Mouse (Mus musculus) cerebellum, postnatal 4 days (tissue): Measurements from ENCODE around the gene Polr3h.

Source experiments
- DNase-seq, 2 experiments: peaks; one replicate each; pipeline ENCODE4 v3.0.0; 2022; ENCODE audit warnings: low spot score in 2 of 2, mixed read lengths in 1 of 2

Gene Polr3h

DNA sequence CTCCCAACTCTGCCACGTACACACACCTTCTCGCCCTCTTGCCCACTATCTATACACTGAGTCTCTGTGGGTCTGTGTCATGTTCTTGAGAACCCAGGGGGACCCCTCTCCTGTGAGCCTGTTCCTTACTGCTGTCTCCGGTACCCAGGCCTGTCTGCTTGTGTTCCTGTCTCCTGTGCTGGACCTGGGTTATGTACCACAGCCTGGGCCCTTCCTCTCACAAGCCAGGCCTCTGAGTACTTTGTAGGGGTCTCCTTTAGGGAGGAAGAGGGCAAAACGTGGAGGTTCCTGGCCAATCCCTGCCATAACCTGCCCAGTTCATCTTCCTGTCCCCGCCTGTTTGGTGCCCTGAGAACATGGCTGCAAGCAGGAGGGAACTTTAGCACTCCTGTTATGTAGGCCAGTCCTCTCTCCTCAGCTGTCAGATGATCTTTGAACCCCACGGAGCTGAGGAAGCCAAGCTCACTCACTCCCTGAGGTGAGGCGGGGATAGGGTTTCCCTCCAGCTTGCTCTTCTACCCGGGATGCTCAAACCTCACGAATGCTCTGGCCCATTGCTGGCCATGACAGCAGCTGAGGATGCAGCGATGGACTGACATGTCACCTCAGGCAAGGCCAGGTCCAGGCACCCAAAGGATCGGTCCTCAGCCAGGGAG lies 23.6 kb upstream of the Polr3h start:
- DNase-seq = no peak

DNA sequence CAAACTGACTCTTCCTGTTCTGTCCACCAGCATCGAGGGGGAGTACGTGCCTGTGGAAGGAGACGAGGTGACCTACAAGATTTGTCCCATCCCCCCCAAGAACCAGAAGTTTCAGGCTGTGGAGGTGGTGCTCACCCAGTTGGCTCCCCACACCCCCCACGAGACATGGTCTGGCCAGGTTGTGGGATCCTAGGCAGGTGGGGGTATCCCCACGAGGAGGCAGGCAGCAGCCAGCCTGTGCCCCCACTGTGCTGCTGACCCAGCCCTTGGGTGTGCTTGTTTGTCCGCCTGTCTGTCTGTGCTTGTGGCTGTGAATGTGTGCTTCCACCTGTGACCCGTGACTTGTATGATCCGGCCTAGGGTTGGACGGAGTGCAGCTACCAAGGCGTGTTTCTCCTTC lies 23.0 kb upstream of the Polr3h start:
- DNase-seq = no peak

DNA sequence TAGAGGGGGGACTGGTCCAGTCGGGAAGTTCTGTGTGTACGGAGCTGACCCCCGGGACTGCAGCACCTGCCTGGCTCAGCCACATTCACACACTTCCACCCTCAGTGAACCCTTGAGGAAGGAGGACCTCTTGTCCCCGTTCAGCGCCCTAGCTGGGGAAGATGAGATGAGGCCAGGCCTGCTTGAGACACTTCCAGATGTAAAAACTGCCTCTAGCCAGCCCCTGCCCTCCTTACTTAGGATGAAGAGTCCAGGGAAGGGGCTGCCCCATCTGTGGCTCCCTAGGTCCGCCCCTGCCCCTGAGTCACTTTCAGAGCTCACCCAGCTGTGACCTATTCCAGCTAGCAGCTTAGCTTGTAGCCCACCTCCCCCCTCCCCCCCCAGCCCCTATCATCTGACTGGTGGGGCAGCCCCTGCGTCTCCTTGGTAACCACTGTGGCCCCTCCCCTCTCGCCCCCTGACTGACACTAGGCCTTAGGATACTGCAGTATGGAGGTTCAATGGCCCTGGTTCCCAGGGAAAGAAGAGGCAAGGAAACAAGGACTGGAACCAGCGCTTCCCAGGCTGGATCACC lies 17.2 kb upstream of the Polr3h start:
- no peak for DNase-seq

DNA sequence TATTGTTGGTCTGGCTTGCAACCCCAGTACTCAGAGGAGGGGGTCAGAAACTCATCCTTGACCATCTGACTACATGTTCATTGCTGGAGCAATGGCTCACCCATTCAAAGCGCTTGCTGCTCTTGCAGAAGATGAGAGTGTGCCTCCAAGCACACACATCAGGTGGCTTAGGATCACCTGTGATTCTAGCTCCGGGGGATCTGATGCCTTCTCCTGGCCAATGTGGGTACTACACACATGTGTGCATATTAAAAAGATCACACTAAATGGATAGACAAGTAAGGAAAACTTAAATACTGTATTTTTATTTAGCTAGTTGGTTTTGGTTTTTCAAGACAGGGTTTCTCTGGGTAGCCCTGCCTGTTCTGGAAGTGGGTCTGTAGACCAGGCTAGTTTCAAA lies 15.0 kb upstream of the Polr3h start:
- no peak for DNase-seq

DNA sequence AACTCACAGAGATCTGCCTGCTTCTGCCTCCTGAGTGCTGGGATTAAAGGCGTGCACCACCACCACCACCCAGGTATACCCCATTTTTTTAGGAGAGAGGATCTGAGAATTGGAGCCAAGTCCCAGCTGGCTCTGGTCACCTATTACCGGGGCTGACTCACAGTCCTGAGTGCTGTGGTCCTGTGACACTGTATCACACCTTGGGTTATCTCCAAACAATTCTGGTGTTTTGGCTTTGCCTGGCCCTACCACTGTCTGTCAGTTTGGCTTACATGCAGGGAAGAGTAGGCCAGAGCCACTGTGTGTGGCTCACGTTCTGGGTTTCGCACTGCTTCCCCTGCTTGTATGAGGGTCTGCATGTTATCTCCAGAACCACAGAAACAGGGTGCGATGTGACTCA lies 14.2 kb upstream of the Polr3h start:
- no peak for DNase-seq

DNA sequence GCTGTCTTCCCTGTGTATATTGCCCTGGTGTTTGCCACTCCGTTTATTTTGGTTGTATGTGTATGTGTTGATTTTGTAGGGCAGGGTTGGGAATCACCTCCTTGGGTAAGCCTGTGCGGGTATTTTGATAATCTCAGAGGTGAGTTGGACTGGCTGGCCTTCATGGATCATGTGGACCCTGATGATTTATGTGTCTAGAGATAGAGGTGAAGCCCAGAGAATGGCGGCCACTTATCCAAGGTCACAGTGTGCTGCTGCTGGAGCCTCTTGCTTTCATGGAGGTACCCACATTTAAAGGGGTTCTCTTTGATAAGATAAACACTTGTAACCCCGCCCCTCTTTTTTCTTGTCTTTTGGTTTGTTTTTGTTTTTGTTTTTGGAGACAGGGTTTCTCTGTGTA lies 13.7 kb upstream of the Polr3h start:
- no peak for DNase-seq

DNA sequence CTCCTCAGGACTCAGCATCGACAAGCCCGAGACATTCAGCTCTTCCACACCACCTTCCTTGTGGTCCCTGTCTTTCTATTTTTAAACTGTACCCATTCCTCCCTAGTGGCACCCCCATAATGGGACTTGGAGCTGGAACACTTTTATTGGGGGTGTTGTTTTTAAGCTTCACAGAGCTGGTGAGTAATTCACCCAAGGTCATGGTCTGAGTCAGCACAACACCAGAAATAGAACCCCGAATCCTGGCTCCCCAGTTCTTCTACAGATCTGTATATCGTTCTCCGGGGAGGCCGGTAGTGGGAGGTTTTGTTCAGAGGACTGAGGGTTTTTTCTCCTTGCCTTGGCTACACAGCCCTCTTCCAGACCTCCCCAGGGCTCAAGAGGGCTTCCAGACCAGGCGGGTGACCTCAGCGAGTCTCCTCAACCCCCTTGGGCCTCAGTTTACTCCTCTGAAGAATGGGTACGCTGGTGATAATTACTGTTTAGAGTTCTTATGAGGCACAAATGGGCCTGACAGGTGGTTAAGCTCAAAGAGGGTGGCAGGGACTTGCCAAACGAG lies 13.2 kb upstream of the Polr3h start:
- DNase-seq = no peak

DNA sequence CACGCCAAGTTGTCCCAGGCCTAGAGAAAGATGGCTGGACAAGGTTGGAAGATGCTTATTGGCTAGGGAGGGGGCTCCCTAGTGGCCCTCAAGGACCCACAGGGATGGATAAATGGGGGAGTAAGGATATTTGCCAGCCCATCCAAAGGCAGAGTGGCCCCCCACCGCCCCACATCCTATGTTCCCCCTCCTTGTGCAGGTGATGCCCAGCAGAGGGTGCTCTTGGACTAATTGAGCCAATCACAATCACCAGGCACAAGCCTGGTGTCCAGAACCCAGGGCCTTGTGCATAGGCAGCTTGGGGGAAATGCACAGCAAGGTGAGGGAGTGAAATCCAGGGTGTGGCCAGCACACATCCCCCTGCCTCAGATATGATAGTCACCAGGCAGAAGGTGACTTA lies 12.2 kb upstream of the Polr3h start:
- DNase-seq = peak in 1 of 2 experiments; percentile 55

DNA sequence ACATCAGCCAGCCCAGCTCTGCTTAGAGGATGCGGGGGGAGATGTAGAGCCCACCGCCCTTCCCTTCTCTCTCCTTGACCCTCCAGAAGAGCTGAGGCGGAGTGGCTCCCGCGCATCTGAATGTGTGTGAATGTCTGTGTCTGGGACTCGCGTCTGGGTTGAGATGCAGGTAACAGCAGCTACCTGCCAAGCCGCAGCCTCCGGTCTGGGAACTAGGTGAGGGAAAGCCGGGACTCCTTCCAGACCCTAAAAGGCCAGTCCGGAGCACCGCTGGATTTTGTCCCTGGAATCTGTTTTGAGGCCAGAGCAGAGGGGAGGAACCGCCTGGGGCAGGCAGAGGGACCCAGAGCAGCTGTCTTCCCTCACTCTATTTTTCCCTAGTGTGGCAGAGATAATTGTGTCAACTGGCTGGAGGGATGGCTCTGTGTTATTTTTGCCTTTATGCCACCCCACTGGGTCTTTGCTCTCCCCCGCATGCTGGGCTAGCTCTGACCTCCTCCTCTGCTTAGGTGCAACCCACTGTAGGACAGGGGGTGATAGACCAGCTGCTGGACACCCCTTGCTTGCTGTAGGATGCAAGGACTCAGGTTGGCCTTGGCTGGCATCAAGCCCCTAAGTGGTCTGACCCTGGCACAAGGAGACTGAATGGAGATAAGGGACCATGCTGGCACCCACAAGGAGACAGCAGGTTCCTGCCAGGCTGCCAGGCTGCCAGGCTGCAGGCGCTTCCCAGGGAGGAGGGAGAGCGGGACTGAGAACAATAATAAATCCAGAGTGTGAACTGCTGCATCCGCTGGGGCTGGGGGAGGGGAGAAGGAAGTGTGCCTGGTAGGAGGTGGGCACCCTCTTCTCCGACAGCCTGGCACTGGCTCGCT lies 11.3 kb upstream of the Polr3h start:
- peak in 1 of 2 experiments; percentile 45 for DNase-seq

DNA sequence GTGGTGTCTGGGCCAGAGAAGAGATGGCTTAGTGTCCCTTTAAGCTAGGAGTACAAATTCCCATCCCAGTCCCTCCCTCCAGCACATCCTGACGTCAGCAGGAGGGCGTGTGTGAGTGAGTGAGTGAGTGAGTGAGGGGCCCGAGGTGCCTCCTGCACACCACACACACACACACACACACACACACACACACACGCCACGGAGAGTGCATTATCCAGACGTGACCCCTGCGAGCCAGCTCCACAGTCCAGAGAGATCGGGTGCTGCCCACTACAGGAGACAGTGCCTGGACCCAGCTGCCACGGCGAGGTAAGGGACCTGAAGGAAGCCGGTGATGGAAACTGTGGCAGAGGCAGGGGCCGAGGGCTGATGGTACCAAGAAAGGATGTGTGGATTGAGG lies 10.6 kb upstream of the Polr3h start, which contains the start of gene Csdc2:
TSS of gene Csdc2 (plus strand) at position 81 of the 400 bp plus-strand sequence.
- peak in 1 of 2 experiments; percentile 56 for DNase-seq

DNA sequence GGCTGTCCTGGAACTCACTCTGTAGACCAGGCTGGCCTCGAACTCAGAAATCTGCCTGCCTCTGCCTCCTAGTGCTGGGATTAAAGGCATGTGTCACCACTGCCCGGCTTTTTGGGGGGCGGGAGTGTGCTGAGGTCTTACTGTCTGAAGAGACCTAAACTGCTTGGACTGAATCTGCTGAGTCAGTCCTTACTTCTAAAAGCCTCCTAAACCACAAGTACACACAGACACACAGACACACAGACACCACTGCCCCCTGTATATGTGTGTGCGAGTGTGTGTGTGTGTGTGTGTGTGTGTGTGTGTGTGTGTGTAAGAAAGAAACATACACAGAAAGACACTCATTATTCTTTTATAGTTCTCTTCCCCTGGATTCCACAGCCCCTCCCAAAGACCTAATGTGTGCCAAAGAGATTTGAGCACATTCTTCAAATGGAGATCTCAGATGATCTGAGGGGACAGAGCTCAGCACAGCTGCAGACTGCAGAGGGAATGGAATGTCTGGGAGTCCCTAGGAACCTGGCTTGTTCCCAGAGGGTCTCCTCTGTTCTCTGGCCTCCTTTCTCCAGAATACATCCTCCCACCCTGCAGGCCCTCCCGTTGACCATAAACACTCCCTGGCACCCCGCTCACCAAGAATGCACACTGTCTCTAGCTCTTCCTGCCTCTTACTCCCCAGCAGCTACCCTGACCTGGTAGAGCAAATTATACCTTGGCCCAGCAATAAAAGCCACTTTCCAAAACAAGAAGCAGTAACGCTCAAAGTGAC lies 10.0 kb upstream of the Polr3h start:
- no peak for DNase-seq

DNA sequence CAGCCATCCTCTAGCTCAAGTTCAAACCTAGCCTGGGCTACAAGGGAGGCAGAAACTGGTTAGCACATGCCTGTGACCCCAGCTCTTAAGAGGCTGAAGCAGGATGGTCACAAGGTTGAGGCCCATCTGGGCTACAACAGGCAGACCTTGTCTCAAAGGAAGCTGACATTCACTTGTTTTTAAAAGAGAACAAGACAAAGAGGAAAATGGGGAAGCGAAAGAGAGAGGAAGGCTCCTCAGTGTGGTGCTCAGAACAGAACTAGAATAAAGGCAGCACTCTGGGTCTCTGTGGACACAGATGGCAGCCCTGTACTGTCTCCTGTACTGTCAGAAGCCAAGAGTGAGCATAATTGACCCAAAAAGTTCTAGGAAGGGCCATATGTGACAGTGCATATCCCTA lies 7.9 kb upstream of the Polr3h start:
- no peak for DNase-seq

DNA sequence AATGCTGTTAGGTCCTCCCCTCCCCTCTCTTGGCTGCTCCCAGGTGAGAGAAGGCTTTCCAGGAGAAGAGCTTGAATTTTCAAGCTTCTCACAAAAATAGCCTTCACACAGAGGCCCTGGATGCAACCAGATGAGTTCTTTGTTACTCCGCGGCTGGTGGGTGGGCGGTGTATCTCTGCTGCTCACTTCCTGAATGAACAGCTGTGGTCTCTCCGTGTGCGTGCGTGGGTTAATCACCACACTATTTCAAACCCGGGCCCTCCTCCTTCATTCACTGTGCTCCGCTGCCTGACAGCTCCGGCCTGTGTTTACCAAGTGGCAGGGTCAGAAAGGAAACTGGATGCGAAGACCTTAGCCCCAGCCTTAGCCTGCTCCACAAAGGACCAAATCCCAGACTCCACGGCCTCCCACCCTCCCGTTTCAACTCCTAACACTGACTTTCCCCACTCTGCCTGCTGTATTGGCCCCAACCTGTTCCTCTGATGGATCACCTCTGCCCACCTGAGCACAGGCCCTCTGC lies 7.0 kb upstream of the Polr3h start:
- no peak for DNase-seq

DNA sequence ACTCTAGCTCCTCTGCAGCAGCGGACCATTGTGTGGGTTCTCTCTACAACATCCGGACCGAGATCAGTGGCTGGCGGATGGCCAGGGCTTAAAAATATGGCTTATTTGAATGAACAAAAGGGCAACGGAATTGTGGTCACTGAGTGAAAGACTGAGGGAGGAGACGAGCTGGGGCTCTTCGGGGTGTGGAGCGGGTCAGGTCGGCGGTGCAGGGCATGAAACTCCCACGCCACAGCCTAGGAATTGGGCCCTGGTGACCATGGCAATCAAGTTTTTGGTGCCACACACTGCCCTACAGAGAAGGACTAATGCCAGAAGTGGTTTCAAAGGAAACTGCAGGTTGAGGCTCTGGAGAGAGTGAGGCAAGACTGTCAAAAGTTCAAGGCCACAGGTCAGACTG lies 2.2 kb upstream of the Polr3h start:
- no peak for DNase-seq

DNA sequence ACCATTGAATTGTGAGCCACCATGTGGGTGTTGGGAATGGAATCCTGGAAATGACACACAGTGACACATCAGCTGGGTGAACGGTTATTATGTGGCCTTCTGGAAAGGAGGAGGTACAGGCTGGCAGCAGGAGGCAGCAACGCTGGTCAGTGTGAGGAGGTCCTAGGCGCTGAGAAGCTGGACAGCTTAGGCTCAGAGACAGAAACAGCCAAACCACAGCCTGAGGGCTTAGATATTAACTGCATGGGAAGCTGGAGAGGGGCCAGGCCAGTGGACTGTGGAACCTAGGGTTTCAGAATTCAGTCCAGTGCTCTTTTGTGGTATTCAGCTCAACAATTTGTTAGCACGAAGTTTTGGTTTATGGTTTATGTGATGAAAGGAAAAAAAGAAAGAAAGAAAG lies 1.7 kb upstream of the Polr3h start:
- DNase-seq = no peak

DNA sequence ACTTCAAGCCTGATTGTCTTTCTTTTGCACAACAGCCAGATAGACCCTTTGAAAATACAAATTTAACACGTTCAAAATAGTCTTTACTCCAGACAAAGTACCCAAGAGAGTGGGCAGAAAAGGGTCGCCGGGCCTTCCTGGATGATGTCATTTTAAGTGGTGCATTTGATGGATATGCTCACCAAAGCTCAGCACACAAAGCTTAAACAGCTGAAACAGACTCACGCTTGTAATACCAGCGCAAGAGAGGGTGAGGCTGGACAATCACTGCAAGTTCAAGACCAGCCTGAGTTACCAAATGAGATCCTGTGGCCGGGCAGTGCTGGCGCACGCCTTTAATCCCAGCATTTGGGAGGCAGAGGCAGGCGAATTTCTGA lies 394 bp upstream of the Polr3h start:
- DNase-seq = no peak

DNA sequence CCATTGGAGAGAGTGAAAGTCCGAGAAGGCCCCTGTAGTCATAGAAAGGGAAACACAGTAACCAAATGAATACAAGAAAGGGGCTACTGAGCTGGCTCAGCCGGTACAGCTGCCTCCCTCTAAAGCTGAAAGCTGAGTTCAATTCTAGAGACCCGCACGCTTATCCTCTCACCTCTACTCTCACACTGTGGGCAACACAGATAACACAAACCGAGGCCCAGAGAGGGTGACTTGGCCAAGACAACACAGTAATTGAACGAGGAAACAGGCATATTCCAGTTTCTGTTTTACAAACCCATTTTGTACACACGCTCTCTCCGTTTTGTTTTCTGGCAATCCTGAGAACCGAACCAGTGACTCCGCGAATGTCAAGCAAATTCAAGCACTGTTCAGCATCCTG lies 1.1 kb downstream of the Polr3h start:
- DNase-seq = no peak

DNA sequence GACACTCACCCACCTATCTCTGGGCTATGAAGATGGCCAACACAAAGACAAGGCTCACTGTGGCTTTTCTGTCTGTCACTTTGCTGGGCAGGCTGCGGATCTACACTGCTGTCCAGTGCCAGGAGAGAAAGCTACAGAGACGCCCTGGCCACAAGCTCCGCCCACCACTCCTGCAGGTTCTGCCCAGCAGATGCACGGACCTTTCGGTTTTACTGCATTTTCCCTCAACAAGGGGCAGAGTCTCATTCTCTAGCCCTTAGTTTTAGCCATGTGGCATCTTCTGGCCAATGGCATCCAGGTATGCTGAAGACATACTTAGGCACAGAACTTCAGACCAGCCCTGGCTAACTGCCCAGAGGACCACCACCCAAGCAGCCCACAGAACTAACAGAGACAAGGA lies 4.8 kb downstream of the Polr3h start:
- peak in 1 of 2 experiments; percentile 33 for DNase-seq

DNA sequence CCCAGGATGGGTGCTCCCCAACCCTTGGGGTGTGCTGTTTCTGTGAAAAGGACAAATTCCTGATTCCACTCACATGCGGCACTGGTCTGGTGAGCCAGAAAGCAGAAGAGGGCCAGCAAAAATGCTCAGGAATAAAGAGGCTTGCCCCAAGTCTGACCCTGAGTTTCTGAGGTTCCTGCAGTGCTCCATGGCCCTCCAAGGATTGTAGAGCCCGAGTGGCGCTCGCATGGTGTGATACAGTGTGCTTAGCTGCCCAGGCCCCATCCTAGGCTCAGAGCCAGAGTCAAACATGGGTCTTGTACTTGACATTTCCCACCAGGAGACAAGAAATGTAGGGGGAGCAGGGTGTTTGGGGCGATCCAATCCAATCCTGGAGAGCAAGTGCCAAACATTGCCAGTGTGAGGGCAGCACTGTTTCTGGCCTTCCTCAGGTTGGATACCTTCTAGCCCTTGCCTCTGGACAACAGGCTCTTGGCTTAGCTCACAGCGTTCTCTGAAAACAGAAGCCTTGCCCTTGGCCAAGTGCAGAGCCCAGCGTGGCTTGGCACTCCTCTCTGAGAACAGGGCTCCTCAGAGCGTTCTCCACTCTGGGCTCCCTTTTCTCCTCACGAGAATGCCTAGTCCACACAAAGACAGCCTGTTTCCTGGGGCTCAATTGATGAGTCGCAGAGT lies 5.4 kb downstream of the Polr3h start:
- DNase-seq = no peak

DNA sequence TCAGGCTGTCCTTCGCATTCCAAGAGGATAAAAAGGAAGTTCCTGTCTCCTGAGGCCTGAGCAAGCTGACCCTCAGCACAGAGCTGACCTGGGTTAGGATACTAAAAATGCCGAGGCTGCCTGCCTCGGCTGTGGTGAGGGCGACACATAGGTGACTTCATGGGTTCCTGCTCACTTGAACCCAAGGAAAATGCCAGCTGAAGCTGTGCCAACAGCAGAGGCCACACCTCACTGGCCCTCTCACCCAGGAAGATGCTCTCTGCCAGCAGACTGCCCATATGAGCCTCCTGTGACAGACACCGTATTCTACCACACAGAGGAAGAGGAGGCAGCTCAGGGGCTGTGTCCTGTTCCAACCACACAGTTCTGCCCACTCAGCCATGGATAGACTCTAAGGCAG lies 7.0 kb downstream of the Polr3h start:
- DNase-seq = no peak
